Mouse (Mus musculus): ENCODE results near the gene 1500011B03Rik. TPM values are rescaled to one million over a fixed set of nuclear protein-coding genes. Genes with fewer than 3 reads are reported as not detected.

1500011B03Rik gene
- total RNA-seq, 2 experiments from 2014 or later = 162 to 172 TPM

- no peak for DNase-seq (ENCODE audit: extremely low spot score in 1 of 2, low spot score in 1 of 2)
These were observed 13.4 kb downstream of the 1500011B03Rik start for GRCm38 (mm10) chr5:114809826-114810225.

DNA sequence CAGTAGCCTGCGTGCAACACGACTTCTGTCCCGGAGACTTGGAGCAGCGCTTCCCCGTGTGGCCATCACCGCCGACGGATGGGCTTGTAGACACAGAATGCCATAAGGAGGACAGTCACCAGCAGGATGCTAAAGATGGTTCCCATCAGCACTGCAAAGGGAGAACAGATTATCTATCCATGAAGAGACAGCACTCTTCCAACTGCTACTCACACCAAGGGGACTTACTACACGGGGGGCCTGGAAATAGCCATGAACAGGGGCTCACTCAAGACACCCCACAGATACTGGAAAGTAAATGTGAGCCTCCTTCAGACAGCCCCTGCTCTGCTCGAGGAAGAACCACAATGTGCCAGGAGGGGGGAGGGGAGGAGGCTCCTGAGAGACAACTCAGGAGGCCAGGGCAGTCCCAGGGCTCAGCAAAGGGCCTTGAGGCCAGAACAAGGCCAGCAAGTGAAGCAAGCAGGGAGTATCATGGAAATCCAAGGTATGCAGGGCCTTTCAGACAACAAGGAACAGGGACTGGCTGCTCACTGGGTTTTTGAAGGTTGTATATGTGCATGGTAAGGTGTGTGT lies 14.0 kb downstream of the 1500011B03Rik start:
- DNase-seq (ENCODE audit: extremely low spot score in 1 of 2, low spot score in 1 of 2) = no peak

- no peak for DNase-seq (ENCODE audit: extremely low spot score in 1 of 2, low spot score in 1 of 2)
These were observed 14.9 kb downstream of the 1500011B03Rik start for GRCm38 (mm10) chr5:114808385-114808784.

- no peak for DNase-seq (ENCODE audit: extremely low spot score in 1 of 2, low spot score in 1 of 2)
These were observed 15.4 kb downstream of the 1500011B03Rik start for GRCm38 (mm10) chr5:114807893-114808292.

DNA sequence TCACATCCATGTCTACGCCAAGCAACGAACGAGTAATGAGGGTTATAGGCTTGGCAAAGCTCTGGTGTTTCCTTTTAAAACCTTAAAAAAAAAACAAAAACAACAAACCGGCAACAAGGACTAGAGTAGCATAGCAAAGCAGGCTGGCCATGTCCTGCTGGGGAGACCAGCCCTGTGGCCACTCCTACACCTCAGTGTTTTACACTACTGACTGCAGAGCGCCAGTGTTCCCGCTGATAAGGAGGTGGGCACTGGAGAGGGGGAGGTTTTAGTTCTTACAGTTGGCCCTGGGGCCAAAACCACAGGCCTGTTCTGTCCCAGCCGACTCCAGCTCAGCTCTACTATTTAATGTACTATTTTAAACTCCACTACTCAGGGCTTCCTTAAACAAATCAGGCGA lies 15.8 kb downstream of the 1500011B03Rik start:
- no peak for DNase-seq (ENCODE audit: extremely low spot score in 1 of 2, low spot score in 1 of 2)

- no peak for DNase-seq (ENCODE audit: extremely low spot score in 1 of 2, low spot score in 1 of 2)
These were observed 16.2 kb downstream of the 1500011B03Rik start for GRCm38 (mm10) chr5:114807063-114807462.

DNA sequence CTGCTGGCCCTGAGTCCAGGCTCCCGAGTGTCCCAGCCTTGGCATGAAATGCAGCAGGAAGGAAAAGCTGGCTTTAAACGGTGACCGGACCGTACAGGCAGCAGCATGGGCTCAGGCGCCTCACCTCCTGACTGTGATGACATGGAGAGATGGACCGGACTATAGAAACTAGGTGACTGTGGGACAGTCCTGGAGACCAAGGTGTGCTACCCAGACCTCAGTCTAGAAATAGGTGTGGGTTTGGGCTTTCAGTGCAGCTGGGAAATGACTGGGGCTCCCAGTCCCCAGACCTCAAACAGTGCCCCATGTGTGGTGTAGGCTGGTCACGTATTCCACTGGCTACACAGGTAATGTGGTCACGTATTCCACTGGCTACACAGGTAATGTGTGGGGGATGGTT lies 16.6 kb downstream of the 1500011B03Rik start:
- no peak for DNase-seq (ENCODE audit: extremely low spot score in 1 of 2, low spot score in 1 of 2)

DNA sequence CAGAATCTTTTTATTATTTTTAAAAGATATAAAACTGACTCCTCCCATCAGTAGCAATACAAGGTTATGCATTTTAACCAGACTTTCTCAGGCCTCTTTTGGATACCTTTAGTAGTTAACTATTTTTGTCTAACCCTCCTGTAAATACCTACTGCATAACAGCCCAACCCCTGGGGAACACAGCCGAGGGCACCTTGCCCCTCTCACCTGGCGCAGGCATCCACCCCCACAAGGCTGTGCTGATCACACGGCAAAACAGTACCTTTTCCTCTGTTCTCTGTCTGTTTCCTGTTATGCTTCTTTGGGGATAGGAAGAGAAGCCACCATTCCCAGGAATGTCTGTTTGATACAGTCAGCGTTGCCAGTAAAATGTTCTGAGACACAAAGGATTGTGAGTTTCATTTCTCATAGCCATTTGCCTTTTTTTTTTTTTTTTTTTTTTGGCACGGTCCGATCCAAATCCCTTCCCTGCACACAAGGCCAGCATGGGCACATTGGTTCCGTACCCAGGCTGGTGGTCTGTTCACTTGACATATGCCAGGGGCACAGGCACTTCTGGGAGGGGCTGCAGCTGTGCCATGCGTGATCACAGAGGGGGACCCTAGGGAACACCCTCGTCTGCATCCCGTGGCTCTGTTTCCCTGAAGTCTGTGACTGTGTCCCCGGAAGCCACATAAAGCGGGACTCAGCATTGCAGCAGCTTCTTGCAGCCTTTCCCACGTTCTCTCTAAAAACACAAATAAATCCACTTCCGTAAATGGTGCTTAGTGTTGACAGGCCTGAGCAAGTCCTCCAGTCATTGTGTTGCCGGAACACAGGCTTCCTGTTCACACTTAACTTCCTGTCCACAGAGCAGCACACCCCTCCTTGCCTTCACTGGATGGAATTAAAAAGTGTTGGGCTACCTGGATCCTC lies 17.6 kb downstream of the 1500011B03Rik start:
- no peak for DNase-seq (ENCODE audit: extremely low spot score in 1 of 2, low spot score in 1 of 2)

DNA sequence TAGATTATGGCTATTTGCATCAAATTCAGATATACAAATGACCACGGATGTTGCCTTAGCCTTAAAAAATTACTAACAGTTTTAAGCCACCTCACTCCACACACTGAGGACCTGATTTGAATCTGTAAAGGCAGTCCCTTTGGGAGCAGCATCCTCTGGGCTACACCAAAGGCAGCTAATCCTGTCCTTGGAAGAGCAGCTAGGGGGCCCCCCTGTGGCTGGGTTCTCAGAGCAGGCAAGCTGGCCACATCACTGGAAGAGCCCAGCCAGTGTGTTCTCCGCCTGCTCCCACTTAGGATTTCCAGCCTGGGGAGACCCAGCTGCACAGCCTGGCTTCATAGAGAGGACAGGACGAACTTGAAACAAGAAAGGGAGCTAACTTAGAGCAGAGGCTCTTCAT lies 18.3 kb downstream of the 1500011B03Rik start:
- DNase-seq (ENCODE audit: extremely low spot score in 1 of 2, low spot score in 1 of 2) = peak in 1 of 2 experiments; percentile 55

GRCm38 (mm10) chr5:114804335-114804734 lies 18.9 kb downstream of the 1500011B03Rik start:
- no peak for DNase-seq (ENCODE audit: extremely low spot score in 1 of 2, low spot score in 1 of 2)

GRCm38 (mm10) chr5:114803231-114803630 lies 20.0 kb downstream of the 1500011B03Rik start:
- DNase-seq (ENCODE audit: extremely low spot score in 1 of 2, low spot score in 1 of 2) = no peak

GRCm38 (mm10) chr5:114801841-114802240 lies 21.4 kb downstream of the 1500011B03Rik start:
- no peak for DNase-seq (ENCODE audit: extremely low spot score in 1 of 2, low spot score in 1 of 2)

GRCm38 (mm10) chr5:114801049-114801448 lies 22.2 kb downstream of the 1500011B03Rik start:
- DNase-seq (ENCODE audit: extremely low spot score in 1 of 2, low spot score in 1 of 2) = no peak

- DNase-seq (ENCODE audit: extremely low spot score in 1 of 2, low spot score in 1 of 2) = no peak
These were observed 23.4 kb downstream of the 1500011B03Rik start for GRCm38 (mm10) chr5:114799848-114800247.

GRCm38 (mm10) chr5:114797253-114797652 lies 26.0 kb downstream of the 1500011B03Rik start:
- no peak for DNase-seq (ENCODE audit: extremely low spot score in 1 of 2, low spot score in 1 of 2)

- DNase-seq (ENCODE audit: extremely low spot score in 1 of 2, low spot score in 1 of 2) = no peak
These were observed 26.8 kb downstream of the 1500011B03Rik start for GRCm38 (mm10) chr5:114796299-114797012.

DNA sequence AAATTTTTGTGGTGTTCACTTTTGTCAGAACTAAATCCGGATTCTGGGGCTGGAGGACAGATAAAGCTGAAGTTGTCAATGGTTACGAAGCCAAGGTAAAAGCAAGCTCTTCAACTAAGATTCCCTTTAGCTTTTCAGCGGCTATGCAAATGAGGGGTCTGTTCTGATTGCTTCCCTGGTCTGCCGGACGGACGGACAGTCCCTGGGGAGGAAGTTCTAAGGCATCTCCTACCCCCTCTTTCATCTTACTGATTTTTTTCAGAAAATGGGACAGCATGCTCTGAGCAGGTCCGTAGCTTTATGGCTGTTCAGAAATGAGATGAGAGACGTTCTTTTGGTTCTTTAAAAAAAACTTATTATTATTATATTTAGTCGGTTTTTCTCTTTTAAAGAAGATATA lies 27.6 kb downstream of the 1500011B03Rik start:
- no peak for DNase-seq (ENCODE audit: extremely low spot score in 1 of 2, low spot score in 1 of 2)

- DNase-seq (ENCODE audit: extremely low spot score in 1 of 2, low spot score in 1 of 2) = no peak
These were observed 28.0 kb downstream of the 1500011B03Rik start for GRCm38 (mm10) chr5:114795231-114795630.

DNA sequence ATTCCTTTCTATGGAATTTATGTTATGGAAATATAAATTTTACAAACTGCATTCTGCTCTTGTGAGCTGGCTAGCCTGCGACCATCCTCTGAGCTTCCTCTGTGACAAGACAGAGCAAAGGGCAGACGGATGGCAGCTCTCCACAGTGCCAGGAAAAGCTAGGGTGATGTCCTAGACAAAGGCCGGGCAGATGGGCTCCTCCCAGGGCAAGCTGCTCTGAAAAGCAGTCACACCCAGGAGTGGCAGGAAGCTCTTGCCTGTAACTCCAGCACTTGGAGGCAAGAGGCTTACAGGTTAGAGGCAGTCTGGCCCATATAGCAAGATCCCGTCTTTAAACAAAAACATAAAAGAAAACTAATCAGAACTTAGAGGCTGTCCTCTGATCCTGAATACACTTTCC lies 28.7 kb downstream of the 1500011B03Rik start:
- DNase-seq (ENCODE audit: extremely low spot score in 1 of 2, low spot score in 1 of 2) = no peak

GRCm38 (mm10) chr5:114793317-114793716 lies 30.0 kb downstream of the 1500011B03Rik start:
- DNase-seq (ENCODE audit: extremely low spot score in 1 of 2, low spot score in 1 of 2) = no peak

DNA sequence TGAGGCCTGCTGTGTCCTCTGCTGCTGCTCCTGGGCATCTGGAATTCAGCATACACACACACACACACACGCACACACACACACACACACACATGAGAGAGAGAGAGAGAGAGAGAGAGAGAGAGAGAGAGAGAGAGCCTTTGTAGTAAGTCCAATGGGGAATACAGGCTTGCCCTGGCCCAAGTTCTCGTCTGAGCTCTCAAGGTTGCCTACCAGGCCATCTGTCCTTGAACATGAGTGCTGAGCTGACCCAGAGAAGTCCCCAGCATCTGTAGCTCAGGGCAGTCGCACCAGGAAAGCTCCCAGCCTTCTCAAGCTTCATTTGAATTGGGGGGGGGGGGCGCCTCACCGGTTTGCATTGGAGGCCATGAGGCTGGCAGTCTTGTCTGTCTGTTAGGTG lies 38.1 kb downstream of the 1500011B03Rik start:
- DNase-seq (ENCODE audit: extremely low spot score in 1 of 2, low spot score in 1 of 2) = no peak

Measured in layer of hippocampus, postnatal 25 days (tissue).